Mouse (Mus musculus) ES-Bruce4 (cell line): Measurements from ENCODE around the gene Dhcr24.

Source experiments
- CTCF ChIP-seq: IDR thresholded peaks from one replicate; pipeline ENCODE4 v1.8.1; 2011; ENCODE audit warnings: low read depth, low read length
- EP300 ChIP-seq: IDR thresholded peaks from 2 replicates; pipeline ENCODE4 v1.6.1; 2011; ENCODE audit warnings: low read depth, low read length; ENCODE audit not compliant: insufficient read depth

GRCm38 (mm10) chr4:106559343-106560212, 1.3 kb upstream of the Dhcr24 start:
- no peak for TF ChIP-seq EP300
- TF ChIP-seq CTCF, result no peak
